Comparison of ENCODE assay signal across 8 mouse cellular contexts in the genomic region with DNA sequence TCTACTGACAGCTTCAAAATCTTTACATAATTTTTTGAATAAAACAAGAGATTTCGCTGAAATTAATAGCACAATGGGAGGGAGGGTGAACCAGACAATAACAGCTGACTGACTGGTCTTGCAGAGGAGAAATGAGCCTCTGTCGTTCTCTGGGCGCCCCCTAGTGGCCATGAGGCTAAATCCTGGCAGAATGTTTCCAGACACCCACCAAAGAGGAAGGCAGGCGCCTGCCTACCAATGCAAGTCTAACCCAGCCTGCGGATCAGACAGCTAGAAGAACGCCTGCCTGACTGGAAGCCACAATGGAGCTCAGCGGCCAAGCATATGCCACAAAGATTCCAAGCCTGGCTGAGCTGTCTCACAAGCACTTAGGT. TPM values are rescaled to one million over a fixed set of nuclear protein-coding genes. Genes with fewer than 3 reads are reported as not detected.
A peak's percentile ranks its signal among the peaks of the same experiment; 100 is the strongest.
DNase-seq lines count a peak whose midpoint lies in the region; ATAC-seq and TF ChIP-seq lines count a peak whose summit lies in the region.

No protein-coding gene starts in this region.

- WGBS in hindbrain, postnatal 0 days = under 1% methylated on average over 7 of the region's 7 CpGs

- H3K27ac ChIP-seq in gastrocnemius, adult 2 months = peak overlapping the region; percentile 100
- H3K27ac ChIP-seq in hindbrain, postnatal 0 days = peak overlapping the region; percentile 94

- H3K4me2 ChIP-seq in hindbrain, postnatal 0 days (ENCODE audit: low read depth, low read length) = peak overlapping the region; percentile 96

- peaks cover 17% of the 10 kb centered on the region for H3K4me1 ChIP-seq in hindbrain, postnatal 0 days (ENCODE audit: insufficient read depth, low read length)

- no peaks in the 10 kb centered on the region for H3K27me3 ChIP-seq in hindbrain, postnatal 0 days (ENCODE audit: insufficient read depth, low read length)

- no peaks in the 10 kb centered on the region for H3K36me3 ChIP-seq in hindbrain, postnatal 0 days (ENCODE audit: insufficient read depth, low read length)

- DNase-seq in R1 (ENCODE audit: low read depth, low spot score) = peak; percentile 93
- DNase-seq in cerebellum, postnatal 25 days = peak; percentile 99
- DNase-seq in gastrocnemius, adult 2 months = peak; percentile 95
- peak; percentile 98 for DNase-seq in hindbrain, postnatal 0 days (ENCODE audit: low spot score)
- DNase-seq in left cerebral cortex, adult 18-20 months (ENCODE audit: low spot score in 2 of 2) = peak; percentile 99 to 100
- peak; percentile 99 for DNase-seq in right cerebral cortex, adult 18-20 months
- peak; percentile 91 for DNase-seq in urinary bladder, adult 2 months (ENCODE audit: low spot score)

- intact Hi-C loops in gastrocnemius, adult 2 months (cut with DNase I) = loop anchor here (2.0 to 10.0 kb wide), 5 partner anchors 41 to 621 kb away; no protein-coding TSS in a partner anchor

- H3K9me3 ChIP-seq in hindbrain, postnatal 0 days (ENCODE audit: low read length) = no peaks in the 10 kb centered on the region

- peak; percentile 99 for TF ChIP-seq CTCF in gastrocnemius, adult 2 months (IDR thresholded peaks at IDR 0.05)
- peak; percentile 97 for TF ChIP-seq CTCF in hindbrain, postnatal 0 days (IDR thresholded peaks at IDR 0.05; ENCODE audit: low read depth)

- peak overlapping the region; percentile 97 for H3K9ac ChIP-seq in hindbrain, postnatal 0 days (replicated peaks; ENCODE audit: low read length)

- ATAC-seq in hindbrain, postnatal 0 days = peak; percentile 73
- ATAC-seq in megakaryocyte, adult 5-6 weeks (ENCODE audit: poor library complexity, severe bottlenecking) = peak; percentile 76

- H3K4me3 ChIP-seq in gastrocnemius, adult 2 months = peak overlapping the region; percentile 84
- H3K4me3 ChIP-seq in hindbrain, postnatal 0 days (ENCODE audit: low read length) = peak overlapping the region; percentile 87

RNA-seq across cellular contexts. Expression of gene Nuak1, which starts 2.4 kb away (rescaled TPM):
- total RNA-seq in gastrocnemius, adult 2 months (2021) = 10 to 100 TPM; 21.4 to 31.0 TPM
- 22.7 and 23.3 TPM in 2 replicates for total RNA-seq in hindbrain, postnatal 0 days (2014; rRNA removed)
- 3.0 and 3.1 TPM in 2 replicates for polyA plus RNA-seq in hindbrain, postnatal 0 days (2015; fragmentation: Nextera tagmentation; extraction: Ambion mirVana)
- 10 to 100 TPM; 87.8 to 89.7 TPM for total RNA-seq in left cerebral cortex, adult 18-20 months (2021)
- 0.05 and 0.29 TPM in 2 replicates for total RNA-seq in megakaryocyte, adult 5-6 weeks (2015)
- total RNA-seq in megakaryocyte, adult 5-6 weeks (2017) = 0.11 and 0.37 TPM in 2 replicates
- polyA plus RNA-seq in urinary bladder, adult 2 months (2012; rRNA removed) = 7.6 and 9.1 TPM in 2 replicates

Comparison
In these comparisons a context has a peak if more than half of its experiments do, and no peak if none do; other contexts are left out.
1. Peak in every context shown above with its lines: DNase-seq, ATAC-seq, H3K4me3 ChIP-seq and H3K27ac ChIP-seq.
2. RNA of gene Nuak1, which starts 2.4 kb away (total RNA-seq): 87.8 to 89.7 TPM in left cerebral cortex, adult 18-20 months, 21.4 to 31.0 TPM in gastrocnemius, adult 2 months and 22.7 to 23.3 TPM in hindbrain, postnatal 0 days; 0.05 to 0.37 TPM in megakaryocyte, adult 5-6 weeks; every median in the first group is over 10 times any median in the second.